Mouse (Mus musculus): ENCODE data around the gene Tbx6. TPM values are rescaled to one million over a fixed set of nuclear protein-coding genes. Genes with fewer than 3 reads are reported as not detected.

Gene Tbx6
- polyA plus RNA-seq, 1 experiment from 2014 or later: 0.21 TPM

DNA sequence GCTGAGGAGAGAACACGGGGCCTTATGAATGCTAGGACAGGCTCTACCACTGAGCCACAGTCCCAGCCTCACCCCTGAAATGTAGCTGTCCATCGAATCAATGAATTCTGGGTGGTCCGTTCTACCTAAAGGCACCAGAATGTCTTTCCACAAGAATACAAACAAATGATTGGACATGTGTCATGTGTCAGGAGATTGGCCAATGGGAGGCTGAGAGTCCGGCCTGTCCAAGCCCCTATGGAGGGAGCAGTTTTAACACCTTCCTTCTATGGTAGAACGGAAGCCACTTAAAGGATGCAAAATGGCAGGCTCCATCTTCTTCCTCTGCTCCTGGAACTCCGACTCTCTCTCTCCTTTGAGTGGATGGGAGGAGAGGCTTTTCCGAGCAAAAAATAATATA is 36.3 kb downstream of the Tbx6 start:
- H3K27ac ChIP-seq: no peak overlapping the region
- H3K4me3 ChIP-seq (replicated peaks; ENCODE audit: low read length): no peak overlapping the region
- H3K27me3 ChIP-seq (ENCODE audit: control insufficient read depth, insufficient read depth, low read length): no peaks in the 10 kb centered on the region
- no peak for DNase-seq (ENCODE audit: low spot score)
- H3K9ac ChIP-seq: no peak overlapping the region
- no peaks in the 10 kb centered on the region for H3K9me3 ChIP-seq (ENCODE audit: control insufficient read depth, low read length)
- peaks cover 7% of the 10 kb centered on the region for H3K4me1 ChIP-seq (replicated peaks; ENCODE audit: control insufficient read depth, insufficient read depth, low read length)
- 88% methylated on average over 7 of the region's 7 CpGs for WGBS
- no peak overlapping the region for H3K4me2 ChIP-seq (replicated peaks)
- no peaks in the 10 kb centered on the region for H3K36me3 ChIP-seq (replicated peaks; ENCODE audit: control insufficient read depth, insufficient read depth)
- no peak for ATAC-seq (ENCODE audit: low FRiP score)

DNA sequence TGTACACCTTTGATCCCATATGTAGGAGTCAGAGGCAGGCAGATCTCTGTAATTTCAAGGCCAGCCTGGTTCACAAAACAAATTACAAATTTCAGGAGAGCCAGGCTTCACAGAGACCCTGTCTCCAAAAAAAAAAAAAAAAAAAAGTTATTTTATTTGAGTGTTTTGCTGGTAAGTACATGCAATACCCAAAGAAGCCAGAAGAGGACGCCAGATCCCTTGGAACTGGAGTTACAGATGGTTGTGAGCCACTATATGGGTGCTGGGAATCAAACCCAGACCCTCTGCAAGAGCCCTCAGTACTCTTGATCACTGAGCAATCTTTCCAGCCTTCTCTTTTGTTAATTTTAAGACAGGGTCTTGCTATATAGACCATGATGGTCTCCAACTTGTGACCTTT is 37.5 kb downstream of the Tbx6 start:
- ATAC-seq (ENCODE audit: low FRiP score) (no peak), DNase-seq (ENCODE audit: low spot score) (no peak)
- Histone ChIP-seq H3K36me3 (replicated peaks; ENCODE audit: control insufficient read depth, insufficient read depth) (no peaks in the 10 kb centered on the region), H3K9me3 (ENCODE audit: control insufficient read depth, low read length) (no peaks in the 10 kb centered on the region), H3K27ac (no peak overlapping the region), H3K27me3 (ENCODE audit: control insufficient read depth, insufficient read depth, low read length) (no peaks in the 10 kb centered on the region), H3K9ac (no peak overlapping the region), H3K4me2 (replicated peaks) (no peak overlapping the region), H3K4me3 (replicated peaks; ENCODE audit: low read length) (no peak overlapping the region), H3K4me1 (replicated peaks; ENCODE audit: control insufficient read depth, insufficient read depth, low read length) (peaks cover 8% of the 10 kb centered on the region)
- WGBS: 42% methylated on average over 1 of the region's 1 CpGs

- H3K4me1 ChIP-seq (replicated peaks; ENCODE audit: control insufficient read depth, insufficient read depth, low read length): peaks cover 29% of the 10 kb centered on the region
- DNase-seq (ENCODE audit: low spot score) (peak; percentile 88), ATAC-seq (ENCODE audit: low FRiP score) (no peak)
- H3K27me3 ChIP-seq (ENCODE audit: control insufficient read depth, insufficient read depth, low read length): no peaks in the 10 kb centered on the region
- H3K36me3 ChIP-seq (replicated peaks; ENCODE audit: control insufficient read depth, insufficient read depth): 0 out of 2 replicates have a peak, but pooled peaks cover 2% of the 10 kb centered on the region
- WGBS: 23% methylated on average over 7 of the region's 7 CpGs
- H3K9ac ChIP-seq: peak overlapping the region; percentile 90; the same call in 1 of the 2 replicates
- H3K27ac ChIP-seq: peak overlapping the region; percentile 94
- H3K4me3 ChIP-seq (replicated peaks; ENCODE audit: low read length): peak overlapping the region; percentile 75
- no peaks in the 10 kb centered on the region for H3K9me3 ChIP-seq (ENCODE audit: control insufficient read depth, low read length)
- H3K4me2 ChIP-seq (replicated peaks): peak overlapping the region; percentile 52
Observed at GRCm38 (mm10) chr7:126821835-126822511, 40.7 kb downstream of the Tbx6 start.

DNA sequence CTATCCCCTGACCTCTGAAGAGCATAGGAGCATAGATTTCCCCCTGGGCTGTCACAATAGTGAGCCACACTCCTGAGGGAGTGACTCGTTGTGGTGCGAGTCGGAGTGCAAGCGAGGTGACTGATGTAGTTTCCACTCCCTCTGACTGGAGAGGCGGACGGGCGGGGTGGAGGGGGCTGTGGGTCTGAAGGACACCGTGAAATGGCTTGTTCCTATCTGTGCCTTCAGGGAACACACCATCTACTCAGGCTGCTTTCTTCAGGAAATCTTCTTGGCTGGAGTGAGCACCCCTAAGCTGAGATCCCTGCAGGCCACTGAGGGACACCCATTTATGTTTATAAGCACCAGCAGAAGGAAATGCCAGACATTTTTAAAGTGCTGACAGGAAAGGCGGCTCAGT is 41.5 kb downstream of the Tbx6 start:
- peak overlapping the region; percentile 94 for H3K27ac ChIP-seq
- 6% methylated on average over 9 of the region's 9 CpGs for WGBS
- peaks cover 10% of the 10 kb centered on the region; the same call in 1 of the 2 replicates for H3K36me3 ChIP-seq (replicated peaks; ENCODE audit: control insufficient read depth, insufficient read depth)
- peak overlapping the region; percentile 90 for H3K9ac ChIP-seq
- no peaks in the 10 kb centered on the region for H3K9me3 ChIP-seq (ENCODE audit: control insufficient read depth, low read length)
- DNase-seq (ENCODE audit: low spot score): peak; percentile 28
- peak overlapping the region; percentile 52 for H3K4me2 ChIP-seq (replicated peaks)
- H3K27me3 ChIP-seq (ENCODE audit: control insufficient read depth, insufficient read depth, low read length): no peaks in the 10 kb centered on the region
- H3K4me3 ChIP-seq (replicated peaks; ENCODE audit: low read length): peak overlapping the region; percentile 75
- ATAC-seq (ENCODE audit: low FRiP score): peak; percentile 12; the same call in 1 of the 2 replicates
- peaks cover 29% of the 10 kb centered on the region for H3K4me1 ChIP-seq (replicated peaks; ENCODE audit: control insufficient read depth, insufficient read depth, low read length)

DNA sequence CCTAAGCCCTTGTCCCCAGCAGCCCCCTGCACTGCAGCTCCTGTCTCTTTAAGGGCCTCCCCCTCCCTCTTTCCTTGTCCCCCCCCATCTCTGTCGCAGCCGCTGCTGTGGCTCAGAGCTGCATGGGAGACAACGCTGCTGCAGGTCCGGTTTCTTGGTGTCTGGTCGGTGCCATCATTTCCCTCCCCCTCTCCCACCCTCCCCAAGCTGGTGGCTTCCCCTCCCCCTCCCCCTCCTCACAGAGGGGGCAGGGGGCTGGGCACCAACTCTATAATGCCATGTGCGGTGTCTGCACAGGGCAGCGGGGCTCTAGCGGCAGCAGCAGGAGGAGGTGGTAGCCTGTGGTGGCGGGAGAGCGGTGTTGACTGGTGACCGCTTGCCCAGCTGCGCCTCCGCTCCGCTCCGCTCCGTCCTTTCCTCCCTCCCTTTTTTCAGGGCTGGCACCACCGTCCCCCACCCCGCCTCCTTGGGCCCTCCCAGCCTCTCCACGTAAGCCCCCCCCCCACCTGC is 42.0 kb downstream of the Tbx6 start:
- no peaks in the 10 kb centered on the region for H3K27me3 ChIP-seq (ENCODE audit: control insufficient read depth, insufficient read depth, low read length)
- peaks cover 29% of the 10 kb centered on the region for H3K4me1 ChIP-seq (replicated peaks; ENCODE audit: control insufficient read depth, insufficient read depth, low read length)
- H3K27ac ChIP-seq: peak overlapping the region; percentile 94
- DNase-seq (ENCODE audit: low spot score) (peak; percentile 58), ATAC-seq (ENCODE audit: low FRiP score) (peak; percentile 81)
- no peaks in the 10 kb centered on the region for H3K9me3 ChIP-seq (ENCODE audit: control insufficient read depth, low read length)
- peaks cover 10% of the 10 kb centered on the region; the same call in 1 of the 2 replicates for H3K36me3 ChIP-seq (replicated peaks; ENCODE audit: control insufficient read depth, insufficient read depth)
- peak overlapping the region; percentile 52 for H3K4me2 ChIP-seq (replicated peaks)
- 0% methylated on average over 18 of the region's 19 CpGs for WGBS
- peak overlapping the region; percentile 75 for H3K4me3 ChIP-seq (replicated peaks; ENCODE audit: low read length)
- peak overlapping the region; percentile 90 for H3K9ac ChIP-seq

DNA sequence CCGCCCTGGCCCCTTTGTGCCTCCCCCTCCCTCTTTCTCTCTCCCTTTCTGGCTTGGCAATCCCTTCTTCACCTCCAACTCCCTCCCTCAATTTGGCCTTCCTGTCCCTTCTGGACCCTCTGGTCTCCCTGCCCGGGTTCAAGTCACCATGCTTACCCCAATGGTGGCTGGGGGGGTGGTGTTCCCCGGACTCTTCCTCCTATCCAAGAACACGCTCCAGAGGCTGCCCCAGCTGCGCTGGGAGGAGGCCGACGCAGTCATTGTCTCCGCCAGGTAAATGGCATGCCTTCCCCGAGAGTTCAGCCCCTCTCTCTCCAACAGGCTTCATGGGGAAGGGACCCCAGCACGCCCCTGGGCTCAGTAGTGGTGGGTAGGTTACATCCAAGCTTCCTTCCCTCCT is 42.7 kb downstream of the Tbx6 start:
- Histone ChIP-seq H3K36me3 (replicated peaks; ENCODE audit: control insufficient read depth, insufficient read depth) (peaks cover 15% of the 10 kb centered on the region; the same call in 1 of the 2 replicates), H3K4me1 (replicated peaks; ENCODE audit: control insufficient read depth, insufficient read depth, low read length) (peaks cover 29% of the 10 kb centered on the region), H3K4me3 (replicated peaks; ENCODE audit: low read length) (peak overlapping the region; percentile 75), H3K27me3 (ENCODE audit: control insufficient read depth, insufficient read depth, low read length) (no peaks in the 10 kb centered on the region), H3K9ac (peak overlapping the region; percentile 90), H3K9me3 (ENCODE audit: control insufficient read depth, low read length) (no peaks in the 10 kb centered on the region), H3K27ac (peak overlapping the region; percentile 94), H3K4me2 (replicated peaks) (peak overlapping the region; percentile 52)
- DNase-seq (ENCODE audit: low spot score) (no peak), ATAC-seq (ENCODE audit: low FRiP score) (0 out of 2 replicates have a peak, but pooled peaks have one; percentile 3)
- 3% methylated on average over 10 of the region's 10 CpGs for WGBS

DNA sequence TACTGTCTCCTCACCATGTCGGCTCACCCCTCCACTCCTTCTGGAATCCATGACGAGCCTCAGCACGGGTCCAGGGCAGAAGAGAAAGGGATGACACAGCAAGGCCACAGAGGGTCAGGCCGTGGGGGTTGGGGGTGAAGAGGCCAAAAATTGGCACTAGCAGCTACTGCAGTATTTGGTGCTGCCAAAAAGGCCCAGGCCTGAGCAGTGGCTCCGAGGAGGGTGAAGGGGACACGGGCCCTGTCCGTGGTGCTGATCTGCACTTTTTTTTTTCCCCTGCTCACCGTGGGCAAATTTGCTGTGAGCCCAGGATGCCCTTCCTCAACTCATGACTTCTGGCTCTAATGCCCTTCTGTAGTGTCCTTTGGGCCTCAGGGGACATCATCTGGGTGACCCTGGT is 44.1 kb downstream of the Tbx6 start:
- H3K4me1 ChIP-seq (replicated peaks; ENCODE audit: control insufficient read depth, insufficient read depth, low read length): peaks cover 29% of the 10 kb centered on the region
- H3K4me3 ChIP-seq (replicated peaks; ENCODE audit: low read length): peak overlapping the region; percentile 75

GRCm38 (mm10) chr7:126825952-126826351 is 44.7 kb downstream of the Tbx6 start:
- no peak for ATAC-seq (ENCODE audit: low FRiP score)
- H3K4me1 ChIP-seq (replicated peaks; ENCODE audit: control insufficient read depth, insufficient read depth, low read length): peaks cover 29% of the 10 kb centered on the region

More for the DNA sequence above, 44.1 kb downstream of the Tbx6 start:
- Histone ChIP-seq H3K36me3 (replicated peaks; ENCODE audit: control insufficient read depth, insufficient read depth) (peaks cover 28% of the 10 kb centered on the region; the same call in 1 of the 2 replicates), H3K9me3 (ENCODE audit: control insufficient read depth, low read length) (no peaks in the 10 kb centered on the region), H3K4me2 (replicated peaks) (peak overlapping the region; percentile 52), H3K27me3 (ENCODE audit: control insufficient read depth, insufficient read depth, low read length) (no peaks in the 10 kb centered on the region), H3K27ac (no peak overlapping the region), H3K9ac (peak overlapping the region; percentile 90; the same call in 1 of the 2 replicates)
- DNase-seq (ENCODE audit: low spot score) (no peak), ATAC-seq (ENCODE audit: low FRiP score) (no peak)
- 26% methylated on average over 8 of the region's 8 CpGs for WGBS

GRCm38 (mm10) chr7:126831539-126831938 is 50.3 kb downstream of the Tbx6 start, which contains the start of gene 4930451I11Rik:
4930451I11Rik (minus strand) TSS chr7:126831639.
- Histone ChIP-seq H3K4me2 (replicated peaks) (peak within 1 kb of the TSS; percentile 61), H3K36me3 (replicated peaks; ENCODE audit: control insufficient read depth, insufficient read depth) (peaks cover 28% of the 10 kb centered on the region; the same call in 1 of the 2 replicates), H3K9me3 (ENCODE audit: control insufficient read depth, low read length) (no peaks in the 10 kb centered on the region), H3K4me1 (replicated peaks; ENCODE audit: control insufficient read depth, insufficient read depth, low read length) (0 out of 2 replicates have a peak, but pooled peaks cover 3% of the 10 kb centered on the region), H3K27ac (0 out of 2 replicates have a peak within 1 kb of the TSS, but pooled peaks have one; percentile 14), H3K27me3 (ENCODE audit: control insufficient read depth, insufficient read depth, low read length) (no peaks in the 10 kb centered on the region), H3K4me3 (replicated peaks; ENCODE audit: low read length) (peak within 1 kb of the TSS; percentile 21), H3K9ac (peak within 1 kb of the TSS; percentile 42)
- 59% methylated on average over 5 of the region's 5 CpGs for WGBS
- no peak for DNase-seq (ENCODE audit: low spot score)
- ATAC-seq (ENCODE audit: low FRiP score): no peak

More at GRCm38 (mm10) chr7:126825952-126826351, 44.7 kb downstream of the Tbx6 start:
- DNase-seq (ENCODE audit: low spot score): no peak
- H3K36me3 ChIP-seq (replicated peaks; ENCODE audit: control insufficient read depth, insufficient read depth): peaks cover 28% of the 10 kb centered on the region; the same call in 1 of the 2 replicates
- no peak overlapping the region for H3K4me3 ChIP-seq (replicated peaks; ENCODE audit: low read length)
- H3K27ac ChIP-seq: no peak overlapping the region
- H3K9me3 ChIP-seq (ENCODE audit: control insufficient read depth, low read length): no peaks in the 10 kb centered on the region
- no peaks in the 10 kb centered on the region for H3K27me3 ChIP-seq (ENCODE audit: control insufficient read depth, insufficient read depth, low read length)
- H3K4me2 ChIP-seq (replicated peaks): no peak overlapping the region
- H3K9ac ChIP-seq: no peak overlapping the region
- 81% methylated on average over 5 of the region's 5 CpGs for WGBS

Measured in hindbrain, embryonic 14.5 days (tissue).